Mouse (Mus musculus) heart, embryonic 16.5 days (tissue): ENCODE results near the gene Snrk. TPM values are rescaled to one million over a fixed set of nuclear protein-coding genes. Genes with fewer than 3 reads are reported as not detected.

Experiments
- ATAC-seq: fragments of 200-750 bp; cut with Nextera tagmentation; replicated peaks from 2 replicates; pipeline ENCODE4 v1.8.0; 2017; ENCODE audit warnings: moderate number of reproducible peaks; ENCODE audit not compliant: insufficient read depth, low FRiP score; ENCODE audit errors: extremely low read depth
- H3K27ac ChIP-seq: fragments of 300-500 bp; sonication (generic); 2 replicates; pipeline ENCODE4 v1.5.1; 2014; ENCODE audit warnings: mild to moderate bottlenecking, low read length, control low read depth, moderate library complexity
- H3K27me3 ChIP-seq: fragments of 300-500 bp; sonication (generic); 2 replicates; pipeline ENCODE4 v1.6.1; 2014; ENCODE audit warnings: low read length, mixed read lengths; ENCODE audit not compliant: control insufficient read depth, insufficient read depth
- H3K36me3 ChIP-seq: fragments of 300-500 bp; sonication (generic); 2 replicates; pipeline ENCODE4 v1.6.1; 2014; ENCODE audit not compliant: control insufficient read depth, insufficient read depth
- H3K4me1 ChIP-seq: fragments of 300-500 bp; sonication (generic); 2 replicates; pipeline ENCODE4 v1.6.1; 2014; ENCODE audit warnings: low read length, mixed read lengths; ENCODE audit not compliant: control insufficient read depth, insufficient read depth
- H3K4me2 ChIP-seq: fragments of 300-500 bp; sonication (generic); 2 replicates; pipeline ENCODE4 v1.6.1; 2014; ENCODE audit warnings: low read depth, mild to moderate bottlenecking, control low read depth, low read length
- H3K4me3 ChIP-seq: fragments of 300-500 bp; sonication (generic); 2 replicates; pipeline ENCODE4 v1.5.1; 2014; ENCODE audit warnings: mild to moderate bottlenecking, control low read depth, low read length
- H3K9ac ChIP-seq: fragments of 300-500 bp; sonication (generic); 2 replicates; pipeline ENCODE4 v1.6.1; 2014; ENCODE audit warnings: low read length, control low read depth
- H3K9me3 ChIP-seq: fragments of 300-500 bp; sonication (generic); replicated peaks from 2 replicates; pipeline ENCODE4 v1.6.1; 2016; ENCODE audit warnings: low read length; ENCODE audit not compliant: control insufficient read depth
- WGBS: fragments of 180-500 bp; shearing (Covaris S2); extraction: QIAGEN DNeasy Blood & Tissue Kit; methylation state at CpG from one replicate; pipeline ENCODE4 v1.1.7; 2014; 5-methylcytosine and 5-hydroxymethylcytosine counted together
- polyA plus RNA-seq: library from polyadenylated mRNA; unstranded; fragments of >200 nt; fragmentation: Nextera tagmentation; extraction: Ambion mirVana; gene quantifications from 2 replicates; pipeline ENCODE4 v1.2.1, GENCODE M21; 2015

Gene Snrk
- polyA plus RNA-seq, 1 experiment from 2014 or later = 61.7 TPM

GRCm38 (mm10) chr9:122188724-122189123, 71.7 kb downstream of the Snrk start:
- Histone ChIP-seq H3K27me3 (no peaks in the 10 kb centered on the region), H3K9me3 (no peaks in the 10 kb centered on the region), H3K4me2 (no peak overlapping the region), H3K4me1 (peaks cover 45% of the 10 kb centered on the region), H3K36me3 (no peaks in the 10 kb centered on the region), H3K4me3 (no peak overlapping the region), H3K27ac (no peak overlapping the region), H3K9ac (no peak overlapping the region)
- WGBS = 52% methylated on average over 1 of the region's 1 CpGs
- ATAC-seq = no peak

- ATAC-seq = no peak
- no peak overlapping the region for H3K4me2 ChIP-seq
- H3K4me1 ChIP-seq = peaks cover 54% of the 10 kb centered on the region
- WGBS = 54% methylated on average over 5 of the region's 5 CpGs
- no peak overlapping the region for H3K9ac ChIP-seq
- peak overlapping the region; percentile 9; the same call in 1 of the 2 replicates for H3K27ac ChIP-seq
- no peaks in the 10 kb centered on the region for H3K36me3 ChIP-seq
- no peaks in the 10 kb centered on the region for H3K9me3 ChIP-seq
- H3K27me3 ChIP-seq = no peaks in the 10 kb centered on the region
- no peak overlapping the region for H3K4me3 ChIP-seq
Observed at GRCm38 (mm10) chr9:122193361-122193760, 76.3 kb downstream of the Snrk start.

- Histone ChIP-seq H3K4me2 (no peak overlapping the region), H3K27me3 (no peaks in the 10 kb centered on the region), H3K9ac (no peak overlapping the region), H3K4me1 (peaks cover 50% of the 10 kb centered on the region), H3K36me3 (no peaks in the 10 kb centered on the region), H3K9me3 (no peaks in the 10 kb centered on the region), H3K4me3 (no peak overlapping the region), H3K27ac (peak overlapping the region; percentile 9; the same call in 1 of the 2 replicates)
- no peak for ATAC-seq
- 70% methylated on average over 5 of the region's 5 CpGs for WGBS
Observed at GRCm38 (mm10) chr9:122193823-122194222, 76.8 kb downstream of the Snrk start.

GRCm38 (mm10) chr9:122195042-122195682, 78.1 kb downstream of the Snrk start:
- no peak overlapping the region for H3K4me2 ChIP-seq
- 37% methylated on average over 5 of the region's 5 CpGs for WGBS
- H3K27ac ChIP-seq = peak overlapping the region; percentile 93
- H3K27me3 ChIP-seq = no peaks in the 10 kb centered on the region
- peak; percentile 72 for ATAC-seq
- no peak overlapping the region for H3K4me3 ChIP-seq
- H3K9ac ChIP-seq = no peak overlapping the region
- H3K4me1 ChIP-seq = peaks cover 49% of the 10 kb centered on the region
- H3K36me3 ChIP-seq = no peaks in the 10 kb centered on the region
- H3K9me3 ChIP-seq = no peaks in the 10 kb centered on the region

- no peaks in the 10 kb centered on the region for H3K36me3 ChIP-seq
- ATAC-seq = no peak; the same call in 1 of the 2 replicates
- H3K9me3 ChIP-seq = no peaks in the 10 kb centered on the region
- H3K4me1 ChIP-seq = peaks cover 49% of the 10 kb centered on the region
- no peak overlapping the region; the same call in 1 of the 2 replicates for H3K4me2 ChIP-seq
- H3K27me3 ChIP-seq = no peaks in the 10 kb centered on the region
- H3K4me3 ChIP-seq = no peak overlapping the region
- peak overlapping the region; percentile 93 for H3K27ac ChIP-seq
- peak overlapping the region; percentile 53; the same call in 1 of the 2 replicates for H3K9ac ChIP-seq
- 41% methylated on average over 5 of the region's 5 CpGs for WGBS
Observed at GRCm38 (mm10) chr9:122197021-122197420, 80.0 kb downstream of the Snrk start.

- H3K4me2 ChIP-seq = no peak overlapping the region
- no peak for ATAC-seq
- H3K4me1 ChIP-seq = peaks cover 46% of the 10 kb centered on the region
- H3K4me3 ChIP-seq = no peak overlapping the region
- H3K9me3 ChIP-seq = no peaks in the 10 kb centered on the region
- 96% methylated on average over 3 of the region's 3 CpGs for WGBS
- no peaks in the 10 kb centered on the region for H3K36me3 ChIP-seq
- H3K27ac ChIP-seq = no peak overlapping the region
- no peaks in the 10 kb centered on the region for H3K27me3 ChIP-seq
- 0 out of 2 replicates have a peak overlapping the region, but pooled peaks have one; percentile 30 for H3K9ac ChIP-seq
Observed at GRCm38 (mm10) chr9:122198621-122199020, 81.6 kb downstream of the Snrk start.

- no peak overlapping the region for H3K27ac ChIP-seq
- WGBS = 37% methylated on average over 6 of the region's 6 CpGs
- ATAC-seq = peak; percentile 32
Observed at GRCm38 (mm10) chr9:122199253-122199652, 82.2 kb downstream of the Snrk start.

GRCm38 (mm10) chr9:122204508-122204907, 87.4 kb downstream of the Snrk start:
- no peak overlapping the region for H3K4me3 ChIP-seq
- no peak for ATAC-seq
- H3K27me3 ChIP-seq = no peaks in the 10 kb centered on the region
- no peaks in the 10 kb centered on the region for H3K9me3 ChIP-seq
- WGBS = 74% methylated on average over 7 of the region's 7 CpGs
- no peak overlapping the region for H3K4me2 ChIP-seq
- no peak overlapping the region for H3K27ac ChIP-seq
- no peaks in the 10 kb centered on the region for H3K36me3 ChIP-seq
- no peak overlapping the region for H3K9ac ChIP-seq
- peaks cover 21% of the 10 kb centered on the region for H3K4me1 ChIP-seq

More at GRCm38 (mm10) chr9:122199253-122199652, 82.2 kb downstream of the Snrk start:
- Histone ChIP-seq H3K4me3 (no peak overlapping the region), H3K4me1 (peaks cover 45% of the 10 kb centered on the region), H3K9me3 (no peaks in the 10 kb centered on the region), H3K9ac (no peak overlapping the region), H3K4me2 (no peak overlapping the region), H3K27me3 (no peaks in the 10 kb centered on the region), H3K36me3 (no peaks in the 10 kb centered on the region)

GRCm38 (mm10) chr9:122205543-122206200, 88.6 kb downstream of the Snrk start:
- no peak overlapping the region for H3K4me2 ChIP-seq
- H3K4me1 ChIP-seq = peaks cover 19% of the 10 kb centered on the region
- H3K4me3 ChIP-seq = no peak overlapping the region
- H3K9ac ChIP-seq = no peak overlapping the region
- no peaks in the 10 kb centered on the region for H3K9me3 ChIP-seq
- peak; percentile 71 for ATAC-seq
- H3K36me3 ChIP-seq = no peaks in the 10 kb centered on the region
- H3K27me3 ChIP-seq = no peaks in the 10 kb centered on the region
- WGBS = 32% methylated on average over 11 of the region's 11 CpGs
- H3K27ac ChIP-seq = peak overlapping the region; percentile 9; the same call in 1 of the 2 replicates
